Mouse (Mus musculus): Measurements from ENCODE around the gene Ms4a10.

Ms4a10 gene

DNA sequence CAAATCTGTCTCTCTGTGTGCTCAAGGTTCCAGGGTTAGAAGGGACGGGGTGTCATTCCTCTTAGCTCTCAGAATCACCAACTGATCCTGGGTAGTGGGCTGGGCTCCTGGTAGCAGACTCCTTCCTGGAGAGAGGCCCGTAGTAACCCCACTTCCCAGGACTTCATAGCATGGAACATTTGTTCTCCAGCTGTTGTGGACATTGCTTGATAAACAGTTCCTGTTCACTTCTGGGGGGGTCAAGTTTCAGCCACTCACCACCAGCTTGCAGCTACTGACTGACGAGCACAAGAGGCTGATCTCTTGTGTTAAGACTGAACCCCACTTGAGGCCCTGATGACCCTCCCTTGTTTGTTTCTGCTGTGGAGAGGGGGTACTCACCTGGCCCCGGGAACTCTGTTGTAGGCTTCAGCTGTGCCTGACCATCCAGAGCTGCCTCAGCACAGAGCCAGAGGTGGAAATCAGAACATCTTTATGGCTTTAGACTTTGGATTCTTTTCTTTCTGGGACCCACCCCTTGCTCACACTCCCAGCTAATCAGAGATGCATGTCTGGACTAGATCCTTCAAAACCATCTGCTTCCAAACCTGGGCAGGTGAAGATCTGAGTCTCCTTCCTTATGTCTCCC, at the start of gene Ms4a10:
Gene Ms4a10, minus strand, starts transcription at position 433 of the 628 bp plus-strand sequence.
- peak; percentile 94 for DNase-seq

DNA sequence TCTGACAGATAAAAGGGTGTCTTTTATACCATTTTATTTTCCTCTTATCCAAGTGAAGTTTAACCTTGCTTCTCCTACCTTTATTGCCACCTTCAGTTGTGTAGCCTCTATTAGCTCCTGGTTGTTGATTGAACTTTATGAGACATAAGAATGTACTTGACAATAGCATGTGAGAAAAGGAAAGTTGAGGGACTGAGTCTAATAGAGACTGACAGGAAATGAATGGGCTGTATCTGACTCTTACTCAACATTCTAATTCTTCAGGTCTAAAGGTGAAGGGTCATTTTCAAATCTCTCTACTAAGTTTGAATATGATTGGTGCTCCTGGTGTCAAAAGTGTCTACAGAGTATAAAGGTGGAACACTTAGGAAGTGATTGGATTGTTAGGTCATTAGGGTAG, 47.9 kb upstream of the Ms4a10 start:
- no peak for DNase-seq

DNA sequence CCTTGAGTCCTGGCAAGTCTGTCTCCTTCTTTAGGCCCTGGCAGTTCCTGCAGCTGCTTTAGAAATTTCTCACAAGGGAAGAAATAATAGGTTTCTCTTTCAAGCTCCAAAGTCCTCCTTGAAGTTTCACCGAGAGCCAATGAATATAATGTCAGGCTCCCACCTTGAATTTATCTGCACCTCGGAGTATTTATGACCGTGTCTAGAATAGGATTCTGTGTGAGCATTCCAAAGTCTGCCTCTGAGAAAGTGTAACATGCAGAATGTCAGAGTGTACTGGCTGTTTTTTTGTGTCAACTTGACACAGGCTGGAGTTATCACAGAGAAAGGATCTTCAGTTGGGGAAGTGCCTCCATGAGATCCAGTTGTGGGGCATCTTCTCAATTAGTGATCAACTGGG, 43.4 kb upstream of the Ms4a10 start, which contains the start of gene Ms4a18:
Gene Ms4a18, minus strand, starts transcription at position 141 of the 400 bp plus-strand sequence.
- no peak for DNase-seq

DNA sequence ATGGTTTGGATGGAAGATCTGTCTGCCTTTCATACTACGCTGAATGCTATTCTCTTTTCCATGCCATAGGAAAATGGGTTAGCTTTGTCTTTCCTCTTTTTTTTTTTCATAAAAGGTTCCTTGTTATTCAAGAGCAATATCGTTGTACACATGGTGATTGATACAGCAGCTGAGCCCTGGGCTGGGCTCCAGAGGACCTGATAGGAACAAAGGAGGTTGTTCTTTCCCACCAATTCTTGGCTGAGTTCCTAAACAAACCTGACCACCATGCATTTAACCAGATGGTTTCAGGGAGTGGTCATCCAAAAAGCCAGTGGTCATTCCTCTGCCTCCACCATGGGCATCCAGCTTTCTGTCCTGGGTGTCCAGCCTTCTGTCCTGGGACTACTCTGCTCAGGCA, 42.8 kb upstream of the Ms4a10 start:
- peak; percentile 97 for DNase-seq

DNA sequence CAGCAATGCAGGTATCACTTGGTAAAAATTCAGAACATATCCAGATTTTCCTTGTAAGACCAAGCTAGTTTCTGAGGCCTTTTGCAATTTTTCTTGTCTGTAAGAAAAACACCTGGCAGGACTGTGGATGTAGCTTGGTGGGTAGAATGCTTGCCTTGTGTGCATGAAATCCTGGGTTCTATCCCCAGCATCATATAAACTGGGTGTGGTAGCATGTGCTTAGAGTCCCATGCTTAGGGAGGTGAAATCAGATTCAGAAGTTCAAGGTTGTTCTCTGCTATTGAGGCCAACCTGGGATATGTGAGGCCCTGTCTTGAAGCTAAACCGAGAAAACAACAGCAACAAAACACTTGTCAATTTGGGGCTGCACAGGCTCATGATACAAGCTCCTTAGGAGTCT, 41.5 kb upstream of the Ms4a10 start:
- no peak for DNase-seq

DNA sequence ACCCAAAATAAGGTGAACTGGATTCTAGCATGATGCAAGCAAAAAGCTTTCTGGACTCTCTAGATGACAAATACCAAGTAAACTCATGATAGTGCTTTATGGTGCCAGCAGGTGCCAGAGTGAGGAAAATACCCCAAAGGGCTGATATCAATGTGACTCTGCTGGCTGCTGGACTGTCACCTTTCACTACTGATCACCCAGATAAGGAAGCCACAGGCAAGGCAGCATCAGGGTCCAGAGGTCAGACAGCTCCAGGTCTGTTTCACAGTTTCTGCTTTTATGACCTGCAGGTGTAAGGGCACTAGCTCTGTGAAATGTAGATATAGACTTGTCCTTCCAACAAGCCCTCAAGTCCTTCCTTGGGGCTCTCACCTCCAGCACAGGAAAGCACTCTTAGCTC, 41.0 kb upstream of the Ms4a10 start:
- no peak for DNase-seq

GRCm38 (mm10) chr19:10993150-10993549, 18.7 kb upstream of the Ms4a10 start, which contains the start of gene Ms4a15:
TSS of gene Ms4a15 (minus strand) at chr19:10993250.
- DNase-seq, result no peak

DNA sequence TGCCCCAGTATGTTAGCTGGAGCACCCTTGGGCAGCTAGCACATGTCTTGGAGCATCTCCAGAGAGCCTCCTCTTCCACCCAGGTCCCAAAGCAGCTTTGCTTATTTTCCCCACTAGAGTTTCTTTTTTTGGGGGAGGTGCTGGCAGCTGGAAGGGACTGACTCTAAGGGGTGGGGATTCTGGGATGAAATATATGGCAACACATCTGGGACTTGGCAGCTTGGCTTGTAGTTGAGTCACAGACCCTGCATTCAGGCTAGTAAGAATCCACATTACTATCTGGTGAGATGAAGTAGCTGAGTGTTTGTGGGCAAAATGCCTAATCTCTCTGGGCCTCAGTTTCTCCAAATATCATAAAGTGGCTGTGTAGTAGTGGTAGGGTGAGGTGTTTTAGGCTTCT, 17.4 kb upstream of the Ms4a10 start:
- DNase-seq, result no peak

- DNase-seq, result no peak
These were observed 16.3 kb upstream of the Ms4a10 start for GRCm38 (mm10) chr19:10990751-10991150.

- DNase-seq, result no peak
These were observed 14.1 kb upstream of the Ms4a10 start for GRCm38 (mm10) chr19:10988563-10988962.

DNA sequence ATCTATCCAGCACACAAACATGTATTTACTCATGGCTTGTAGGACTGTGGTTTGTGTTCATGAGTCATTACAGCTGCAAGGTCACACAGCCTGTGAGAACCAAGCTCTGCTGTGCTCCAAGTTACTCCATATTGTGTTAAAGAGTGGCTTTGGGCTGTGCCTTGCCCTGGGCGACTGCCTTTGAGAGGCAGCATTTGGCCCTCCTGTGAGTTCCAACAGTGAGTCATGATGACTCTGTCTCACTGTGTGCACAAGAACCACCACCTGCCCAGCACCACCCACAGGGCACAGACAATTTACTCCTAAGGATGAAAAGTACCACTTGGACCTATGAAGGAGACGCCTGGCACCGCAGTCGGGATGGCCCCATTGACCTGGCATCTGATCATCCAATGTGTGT, 11.4 kb upstream of the Ms4a10 start:
- no peak for DNase-seq

- DNase-seq, result no peak
These were observed 10.1 kb upstream of the Ms4a10 start for GRCm38 (mm10) chr19:10984551-10984950.

GRCm38 (mm10) chr19:10983146-10983545, 8.7 kb upstream of the Ms4a10 start:
- DNase-seq, result no peak

DNA sequence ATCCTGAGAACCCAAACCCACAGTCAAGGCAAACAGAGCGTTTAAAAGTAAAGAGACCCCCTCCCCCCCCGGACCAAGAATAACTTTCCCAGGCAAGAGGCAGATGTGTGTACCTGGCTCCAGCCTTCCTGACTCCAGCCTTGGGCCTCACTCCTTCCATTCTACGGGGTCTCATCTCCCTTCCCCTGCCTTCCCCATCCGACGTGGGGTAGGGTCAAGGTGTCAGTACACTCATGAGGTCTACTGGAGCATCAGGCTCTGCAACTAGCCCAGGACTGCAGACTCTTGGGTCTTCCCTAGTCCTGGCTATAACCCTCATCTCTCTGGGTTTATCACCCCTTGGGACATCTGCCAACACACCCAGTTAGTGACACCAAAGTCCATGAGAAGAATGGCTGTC, 5.7 kb upstream of the Ms4a10 start:
- peak; percentile 91 for DNase-seq

- peak; percentile 98 for DNase-seq
These were observed 5.0 kb upstream of the Ms4a10 start for GRCm38 (mm10) chr19:10979184-10980168.

DNA sequence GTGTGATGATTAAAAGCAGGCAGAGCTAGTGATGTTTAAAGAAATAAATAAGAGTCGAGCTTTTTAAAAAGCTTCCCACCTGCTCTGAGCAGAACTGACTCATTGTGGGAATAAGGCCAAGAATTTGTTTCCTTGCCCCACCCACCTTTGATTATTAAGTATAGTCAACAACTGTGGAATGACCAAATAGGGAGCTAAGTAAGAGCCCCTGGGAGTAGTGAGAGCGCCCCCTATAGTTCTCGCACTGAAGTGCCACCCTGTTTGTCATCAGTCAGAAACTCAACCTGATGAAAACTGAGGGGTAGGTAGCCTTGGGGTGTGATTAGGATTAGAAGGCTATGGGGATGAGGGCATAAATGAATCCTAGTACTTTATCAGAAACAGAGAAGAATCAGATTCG, 1.8 kb upstream of the Ms4a10 start:
- peak; percentile 95 for DNase-seq

DNA sequence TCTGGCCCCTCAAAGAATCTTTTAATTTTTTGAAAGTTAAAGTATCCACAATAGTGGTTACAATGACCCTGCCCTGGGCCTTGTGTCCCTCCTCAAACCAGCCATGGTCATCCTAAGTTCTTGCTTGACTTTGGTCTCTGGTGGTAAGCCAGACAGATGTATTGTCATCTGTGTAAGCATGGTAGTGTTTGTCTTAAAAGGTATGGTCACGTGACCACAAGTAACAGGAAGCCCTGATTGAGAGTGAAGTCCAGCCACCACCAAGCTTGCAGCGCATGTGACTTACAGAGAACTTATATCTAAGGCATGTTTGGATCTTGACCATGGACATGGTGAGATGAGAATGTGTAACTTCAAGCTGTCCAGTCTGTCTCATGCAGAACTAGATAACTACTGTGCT, 717 bp upstream of the Ms4a10 start:
- no peak for DNase-seq

- DNase-seq, result no peak
These were observed 1.3 kb downstream of the Ms4a10 start for GRCm38 (mm10) chr19:10973187-10973586.

DNA sequence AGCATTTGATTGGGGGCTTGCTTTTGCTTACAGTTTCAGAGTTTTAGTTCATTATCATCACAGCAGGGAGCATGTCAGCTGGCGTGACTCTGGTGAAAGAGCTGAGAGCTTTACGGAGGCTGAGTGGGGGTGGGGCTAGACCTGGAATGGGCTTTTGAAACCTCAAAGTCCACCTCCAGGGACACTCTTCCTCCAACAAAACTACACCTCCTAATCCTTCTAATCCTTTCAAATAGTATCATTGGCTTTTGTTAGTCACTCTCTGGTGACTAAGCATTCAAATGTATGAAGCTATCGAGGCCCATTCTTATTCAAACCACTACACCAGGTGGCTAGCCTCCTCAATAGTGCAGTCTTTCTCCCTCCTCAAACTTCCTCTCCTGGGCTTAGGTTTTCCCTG, 1.8 kb downstream of the Ms4a10 start:
- no peak for DNase-seq

GRCm38 (mm10) chr19:10970457-10970856, 4.0 kb downstream of the Ms4a10 start:
- DNase-seq, result peak; percentile 93

DNA sequence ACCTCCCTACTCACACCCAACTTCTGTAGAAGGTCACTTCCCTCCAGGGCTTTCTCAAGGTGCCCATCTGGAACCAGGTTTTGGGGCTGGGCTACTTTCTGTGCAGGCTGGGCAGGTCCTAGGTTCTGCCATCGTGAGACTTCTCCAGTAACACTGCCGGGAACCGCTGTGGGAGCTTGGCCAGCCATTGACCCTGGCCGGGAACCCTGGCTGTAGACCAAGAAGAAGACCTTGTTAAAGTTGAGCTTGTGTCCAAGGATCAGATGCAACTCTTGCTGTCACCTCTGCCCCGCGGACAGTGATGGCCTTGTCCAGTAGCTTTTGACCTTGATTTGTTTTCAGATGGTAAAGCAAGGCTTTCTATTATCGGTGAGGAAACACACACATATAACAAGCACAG, 5.9 kb downstream of the Ms4a10 start:
- no peak for DNase-seq

- DNase-seq, result peak; percentile 92
These were observed 8.7 kb downstream of the Ms4a10 start for GRCm38 (mm10) chr19:10965721-10966120.

DNA sequence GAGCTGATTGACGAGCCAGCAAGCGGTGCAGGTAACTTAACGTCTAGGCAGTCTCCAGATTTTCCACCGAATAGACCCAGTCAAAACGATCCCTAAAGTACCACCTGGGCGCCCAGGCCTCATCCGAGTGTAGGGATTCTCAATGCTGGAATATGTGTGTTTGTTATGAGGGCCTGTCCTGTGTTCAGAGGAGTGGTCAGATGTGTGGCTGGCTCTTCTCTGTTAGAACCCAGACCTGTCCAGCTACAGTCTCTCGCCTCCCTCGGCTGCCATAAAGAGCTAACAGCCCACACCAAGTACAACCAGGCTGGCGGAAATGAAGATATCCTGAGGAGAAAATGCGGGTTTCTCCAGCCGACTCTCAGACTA, 14.5 kb downstream of the Ms4a10 start:
- no peak for DNase-seq

Measured in heart, adult 11 months (tissue).